Mouse (Mus musculus) liver, adult (tissue): Measurements from ENCODE around the gene Tbx18.

ENCODE experiments used
- GATA4 ChIP-seq: IDR thresholded peaks from 2 replicates; pipeline ENCODE4 v1.6.1; 2014; ENCODE audit warnings: mild to moderate bottlenecking, low read length; ENCODE audit not compliant: insufficient replicate concordance

Gene Tbx18

DNA sequence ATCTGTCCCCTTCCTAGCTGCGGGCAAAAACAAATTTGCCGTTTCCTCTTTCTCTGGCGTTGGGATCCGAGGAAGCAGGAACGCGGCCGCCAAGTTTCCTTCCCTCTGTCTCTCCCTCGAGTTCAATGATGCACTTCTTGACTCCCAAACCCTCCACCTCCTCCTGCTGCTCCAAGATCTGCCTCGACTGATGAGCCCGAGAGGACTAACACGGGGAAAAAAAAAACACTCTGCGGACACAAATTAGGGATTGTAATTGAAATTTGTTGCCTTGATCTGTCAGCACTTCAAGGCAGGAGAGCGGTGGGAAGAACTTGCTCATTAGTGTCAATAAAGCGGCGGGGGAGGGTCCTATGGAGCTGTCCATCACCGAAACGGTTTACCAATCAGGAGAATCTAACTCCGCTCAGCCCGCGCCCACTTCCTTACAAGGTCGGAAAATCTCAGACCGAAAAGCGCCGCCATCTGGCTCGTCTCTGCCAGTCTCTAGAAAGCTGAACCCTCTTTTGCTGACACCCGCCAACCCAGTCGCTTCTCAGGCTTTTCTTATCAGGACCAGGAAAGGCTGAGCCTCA, at the start of gene Tbx18:
Tbx18 (minus strand) TSS at position 300 of the 575 bp plus-strand sequence.
- TF ChIP-seq GATA4: no peak

DNA sequence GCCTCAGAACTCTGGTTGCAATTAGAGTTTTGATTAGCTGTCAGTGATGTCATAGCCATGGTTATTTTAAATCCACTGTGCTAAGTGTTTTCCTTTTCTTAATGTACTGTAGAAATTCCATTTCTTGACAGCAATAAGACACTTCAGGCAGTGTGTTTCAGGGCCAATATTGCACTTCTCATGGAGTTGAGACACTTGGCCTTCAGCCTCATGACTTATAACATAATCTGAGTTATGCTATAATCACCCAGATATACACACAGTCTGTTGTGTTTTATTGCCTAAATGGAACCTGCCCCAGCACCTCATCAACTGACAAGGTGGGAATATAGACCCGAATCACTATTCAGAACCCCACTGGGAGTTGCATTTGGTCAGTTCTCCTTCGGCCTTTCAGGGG, 42.9 kb upstream of the Tbx18 start:
- no peak for TF ChIP-seq GATA4

DNA sequence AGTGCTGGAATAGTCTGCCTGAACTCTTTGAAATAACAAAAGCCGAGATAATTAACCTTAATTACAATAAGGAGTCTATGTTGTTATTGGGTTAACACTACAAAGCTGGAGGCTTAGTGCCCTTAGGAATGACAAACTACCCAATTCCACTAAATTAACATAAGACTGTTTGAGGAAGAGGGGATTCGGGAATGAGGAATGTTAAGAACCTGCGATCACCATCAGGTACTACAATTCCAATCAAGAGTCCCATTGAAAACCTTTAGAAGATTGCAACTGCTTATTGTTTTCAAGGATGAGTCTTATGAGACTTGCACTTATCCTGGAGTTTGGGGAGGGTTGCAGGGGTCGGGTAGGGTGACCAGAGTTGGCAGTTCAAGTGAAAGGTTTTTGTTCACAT, 24.6 kb upstream of the Tbx18 start:
- TF ChIP-seq GATA4: no peak

DNA sequence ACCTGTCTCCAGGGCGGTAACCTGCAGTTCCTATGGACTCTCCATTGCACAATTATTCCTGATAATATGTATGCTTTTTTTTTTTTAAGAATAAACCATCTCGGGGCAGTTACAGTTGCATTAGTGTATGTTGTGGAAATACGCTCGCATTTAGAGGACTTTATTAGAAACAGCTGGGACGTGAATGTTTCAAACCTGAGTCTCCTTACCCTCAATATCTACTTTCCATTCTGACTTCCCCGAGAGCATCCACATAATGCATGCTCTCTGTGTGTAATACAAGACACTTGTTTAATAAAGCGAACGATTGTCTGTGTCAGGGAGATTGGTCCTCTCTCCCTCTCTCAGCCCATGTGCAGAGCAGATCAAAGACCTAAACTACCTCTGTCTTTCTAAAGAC, 10.5 kb upstream of the Tbx18 start:
- no peak for TF ChIP-seq GATA4

DNA sequence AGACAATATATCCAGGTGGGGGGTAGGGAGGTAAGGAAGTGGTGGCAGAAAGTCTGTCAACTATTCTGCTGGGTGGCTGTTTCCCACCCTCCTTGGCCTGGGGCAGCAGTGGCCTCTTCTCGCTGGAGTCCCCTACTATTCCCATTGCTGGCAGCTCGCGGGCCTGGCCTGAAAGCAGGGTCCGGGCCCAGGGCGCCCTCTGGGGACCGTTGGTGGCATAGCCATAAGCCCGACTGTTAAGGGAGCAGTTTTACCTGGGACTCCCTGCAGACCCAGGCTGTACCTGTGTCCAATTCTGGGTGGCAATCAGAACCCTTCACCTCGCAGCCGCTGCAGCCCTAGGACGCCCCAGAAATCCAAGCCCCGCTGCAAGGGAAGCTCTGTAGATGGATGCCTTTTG, 9.6 kb upstream of the Tbx18 start:
- no peak for TF ChIP-seq GATA4

DNA sequence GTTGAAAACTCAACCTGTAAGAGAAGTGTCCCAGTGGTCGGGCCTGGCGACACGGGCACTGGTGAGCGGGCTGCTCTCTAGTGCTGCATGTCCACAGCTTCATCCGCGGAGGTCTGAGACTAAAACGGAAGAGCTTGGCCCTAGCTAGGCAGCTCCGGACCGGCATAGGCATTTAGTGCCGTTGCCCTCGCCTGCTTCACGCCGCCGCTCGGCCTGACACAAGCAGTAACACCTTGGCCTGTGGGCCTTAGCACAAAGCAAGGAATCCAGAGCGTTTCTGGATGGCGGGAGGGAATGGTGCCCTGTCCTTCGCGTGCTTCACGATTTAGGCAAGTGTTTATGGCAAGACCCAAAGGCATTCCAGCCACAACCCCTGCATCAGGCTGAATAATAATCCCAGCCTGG, 9.2 kb upstream of the Tbx18 start:
- TF ChIP-seq GATA4: no peak

DNA sequence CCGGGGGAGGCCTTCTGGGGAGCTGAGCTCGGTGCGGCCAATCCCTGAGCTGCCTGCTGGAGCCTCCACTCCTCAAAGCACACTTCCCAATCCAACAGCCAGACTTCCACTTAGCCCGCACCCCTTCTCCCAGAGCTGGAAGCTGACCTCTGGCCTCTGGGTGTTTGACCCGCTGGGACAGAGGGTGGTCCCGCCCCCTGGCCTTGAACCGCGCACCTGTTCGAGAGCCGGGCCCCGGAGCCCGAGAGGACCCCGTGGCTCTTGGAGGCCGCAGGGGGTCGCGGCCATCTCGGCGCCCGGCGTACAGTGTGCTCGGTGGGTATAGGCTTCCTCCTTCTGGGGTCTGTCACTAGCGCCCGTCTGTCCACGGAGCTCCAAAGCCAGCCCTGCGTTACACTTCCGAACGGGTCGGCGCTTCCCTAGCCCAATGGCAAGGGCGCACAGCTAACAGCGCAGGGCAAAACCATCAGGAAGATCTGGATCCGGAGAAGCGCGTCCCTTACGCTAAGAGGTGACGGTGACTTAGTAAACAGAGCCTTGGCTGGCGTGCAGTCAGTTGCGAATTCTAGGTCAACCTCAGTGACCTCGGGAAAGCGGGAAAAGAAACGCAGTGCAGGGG, 8.6 kb upstream of the Tbx18 start:
- TF ChIP-seq GATA4: no peak

DNA sequence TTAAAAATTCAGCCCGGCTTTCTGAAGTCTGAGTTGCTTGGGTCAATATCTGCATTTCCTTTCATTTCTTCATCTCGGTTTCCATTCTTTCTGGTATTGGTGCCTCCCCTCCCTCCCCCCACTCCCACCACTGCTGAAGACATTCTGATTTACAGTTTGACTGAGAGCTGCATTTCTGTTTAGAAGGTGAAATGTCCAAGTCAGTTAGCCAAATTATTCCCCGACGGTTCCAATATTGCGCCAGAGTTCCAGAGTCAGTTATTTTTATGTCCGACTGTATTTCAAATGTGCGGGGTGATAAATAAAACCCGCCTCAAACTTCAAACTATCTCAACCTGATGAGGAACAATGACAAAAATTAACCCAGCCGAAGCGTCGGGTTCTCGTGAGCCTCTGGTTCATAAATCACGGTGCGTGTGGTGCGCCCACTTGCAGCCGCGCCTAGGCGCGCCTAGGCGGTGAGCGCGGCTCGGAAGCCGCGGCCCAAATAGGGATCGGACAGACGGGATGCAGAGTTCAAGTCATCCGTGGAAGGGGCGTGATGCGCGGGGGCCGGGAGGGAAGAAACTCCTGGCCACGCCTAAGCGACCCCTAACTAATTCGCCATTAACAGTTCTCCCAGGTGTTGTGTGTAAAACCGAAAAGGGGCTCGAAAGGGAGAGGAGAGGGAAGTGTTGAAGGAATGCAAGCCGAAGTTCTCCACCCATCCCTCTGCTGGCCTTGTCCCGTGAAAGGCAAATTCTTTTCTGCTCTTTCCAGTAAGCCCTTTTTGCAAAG, 7.9 kb upstream of the Tbx18 start:
- no peak for TF ChIP-seq GATA4

DNA sequence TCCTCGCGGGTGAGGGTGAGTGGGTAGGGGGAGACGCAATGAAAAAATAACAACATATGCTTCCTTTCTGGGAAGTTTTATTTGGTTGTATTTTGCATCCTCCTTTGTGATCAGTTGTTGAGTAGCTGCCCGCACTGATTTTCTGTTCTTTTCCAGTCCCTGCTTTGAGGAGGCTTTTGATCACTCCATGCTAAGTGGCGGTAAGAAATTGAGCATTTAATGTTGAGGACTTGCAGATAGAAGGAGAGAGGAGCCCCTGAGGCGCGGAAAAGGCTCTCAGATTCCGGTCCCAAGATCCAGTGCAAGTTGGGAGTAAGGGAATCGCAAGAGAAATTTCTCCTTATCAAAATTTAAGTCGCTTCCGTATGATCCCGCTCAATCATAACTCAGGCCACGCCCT, 7.1 kb upstream of the Tbx18 start:
- TF ChIP-seq GATA4: no peak

DNA sequence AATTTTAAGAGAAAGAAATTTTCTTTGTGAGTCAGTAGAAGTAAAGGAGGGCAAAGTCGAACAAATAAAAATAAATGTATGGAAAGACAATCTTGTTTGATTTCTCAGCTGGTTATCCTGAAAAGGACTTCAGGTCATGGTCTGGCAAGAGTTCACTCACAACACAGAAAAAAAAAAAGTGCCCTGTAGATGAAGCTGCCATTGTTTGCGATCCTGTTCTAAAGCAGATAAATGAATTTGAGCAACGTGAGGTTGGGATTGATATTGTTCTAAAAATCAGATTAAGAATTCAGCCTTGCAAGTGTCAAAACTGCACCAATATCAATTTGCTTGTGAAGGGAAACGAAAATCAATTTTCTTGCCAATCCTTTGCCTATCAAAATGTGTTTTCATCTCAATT, 6.2 kb upstream of the Tbx18 start:
- no peak for TF ChIP-seq GATA4

DNA sequence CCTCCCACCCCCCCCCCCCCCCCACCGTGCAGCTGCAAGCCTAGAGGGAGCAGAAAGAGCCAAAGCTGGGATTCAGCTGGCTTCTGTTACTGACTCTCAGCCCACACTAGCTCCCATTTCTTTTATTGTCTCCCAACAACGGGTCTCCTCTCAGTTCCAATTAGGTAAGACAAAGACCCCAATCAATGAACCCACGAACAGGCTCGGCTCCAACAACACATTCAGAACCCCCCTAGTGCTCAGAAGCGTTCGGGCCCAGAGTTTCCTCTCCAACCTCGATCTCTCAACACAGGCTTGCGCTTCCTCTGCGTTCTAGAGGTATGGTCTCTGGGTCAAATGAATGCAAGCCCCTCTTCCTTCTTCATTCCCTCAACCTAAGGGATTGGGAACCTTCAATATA, 4.0 kb upstream of the Tbx18 start:
- TF ChIP-seq GATA4: no peak

DNA sequence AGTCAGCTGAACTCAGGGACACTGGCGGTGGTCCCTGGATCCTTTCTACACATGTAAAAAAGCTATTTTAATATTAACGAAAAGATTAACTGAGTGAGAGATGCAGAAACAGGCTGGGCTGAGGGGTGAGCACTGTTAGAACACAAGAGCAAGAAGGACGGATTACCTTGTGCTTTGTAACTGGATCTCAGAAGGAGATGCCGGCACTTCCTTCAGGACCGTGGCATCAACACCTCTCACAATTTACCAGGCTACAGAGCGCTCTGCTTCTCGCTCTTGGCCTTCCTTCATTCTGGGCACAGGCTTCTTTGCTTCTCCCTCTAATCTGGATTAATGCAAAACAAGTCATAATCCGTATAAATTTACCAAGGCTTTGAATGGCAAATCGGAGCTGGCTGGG, 3.6 kb upstream of the Tbx18 start:
- no peak for TF ChIP-seq GATA4

DNA sequence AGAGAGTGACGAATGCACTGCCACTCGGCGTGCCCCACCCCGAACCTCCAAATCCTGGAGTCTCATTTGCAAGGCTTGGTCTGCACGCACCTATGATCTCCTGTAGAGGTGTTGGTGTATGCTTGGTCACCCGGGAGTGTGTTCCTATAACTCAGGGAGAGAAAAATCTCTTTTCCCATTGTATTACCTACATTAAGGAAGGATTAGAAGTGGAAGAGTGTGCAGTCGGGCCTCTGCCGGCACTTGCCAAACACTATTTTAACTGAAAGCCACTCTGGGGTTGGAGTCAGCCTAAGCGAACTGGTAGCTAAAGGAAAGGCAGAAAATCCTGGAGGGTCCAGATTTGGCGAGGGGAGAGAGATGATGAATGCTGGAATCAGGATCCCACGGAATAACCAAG, 2.7 kb upstream of the Tbx18 start:
- no peak for TF ChIP-seq GATA4

DNA sequence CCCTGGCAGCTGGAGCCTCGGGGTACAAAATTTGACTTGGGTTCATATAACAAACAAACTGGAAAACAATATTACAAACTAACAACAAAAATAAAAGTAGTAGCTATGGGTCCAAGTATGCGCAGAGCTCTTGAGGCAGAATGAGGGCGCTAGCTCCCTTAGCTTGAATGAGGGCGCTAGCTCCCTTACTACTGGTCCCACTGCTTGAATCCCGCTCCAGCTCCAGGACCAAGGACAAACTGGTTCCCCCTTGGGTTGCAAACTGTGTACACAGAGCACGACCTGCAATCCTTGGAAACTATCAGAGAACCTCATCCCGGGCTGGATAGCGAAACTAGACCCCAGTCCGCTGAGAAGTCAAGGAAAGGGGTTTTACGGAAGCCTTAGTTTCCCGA, 2.2 kb upstream of the Tbx18 start:
- TF ChIP-seq GATA4: no peak

DNA sequence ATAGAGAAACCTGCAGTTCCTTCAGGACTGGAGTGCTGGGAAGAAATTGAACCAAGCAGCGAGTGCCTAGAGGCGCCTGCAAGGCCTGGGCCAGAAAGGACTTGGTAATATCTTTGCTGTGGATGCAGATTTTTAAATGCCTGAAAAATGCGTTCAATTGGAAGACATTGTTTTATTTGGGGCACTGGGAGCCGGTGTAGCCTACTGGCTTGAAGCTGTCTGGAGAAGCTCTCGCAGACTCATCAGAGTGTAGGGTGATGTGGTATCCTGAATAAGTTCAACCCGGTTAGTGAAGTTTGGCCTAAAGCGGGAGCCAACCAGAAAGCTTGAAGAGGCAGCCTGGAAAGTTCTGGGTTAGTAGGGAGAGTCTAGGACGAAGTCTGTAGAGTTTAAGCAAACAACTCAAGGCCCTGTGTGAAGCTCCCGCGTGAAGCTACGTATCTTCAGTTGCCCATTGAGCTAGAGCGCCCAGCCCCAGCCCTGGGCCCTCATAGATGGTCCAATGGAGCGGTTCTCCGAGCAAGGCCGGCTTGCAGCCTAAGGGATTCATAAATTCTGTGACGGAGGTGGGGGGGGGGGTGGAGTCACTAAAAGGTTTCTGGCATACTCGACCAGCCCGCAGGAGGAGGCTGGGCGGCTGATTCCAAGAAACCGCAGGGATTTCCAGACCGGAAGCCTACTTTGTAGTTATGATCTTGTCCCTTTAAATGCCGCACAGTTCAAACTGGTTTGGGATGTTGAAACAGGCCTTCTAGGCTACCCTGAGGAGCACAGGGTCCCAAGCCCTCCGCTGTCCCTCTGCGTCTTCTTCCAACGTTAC, 1.6 kb upstream of the Tbx18 start:
- no peak for TF ChIP-seq GATA4
